Mouse (Mus musculus): ENCODE data around the gene Gsto2. TPM values are rescaled to one million over a fixed set of nuclear protein-coding genes. Genes with fewer than 3 reads are reported as not detected.

The Gsto2 gene
- total RNA-seq, 4 experiments from 2014 or later = 0.34 to 0.58 (median 0.42) TPM

DNA sequence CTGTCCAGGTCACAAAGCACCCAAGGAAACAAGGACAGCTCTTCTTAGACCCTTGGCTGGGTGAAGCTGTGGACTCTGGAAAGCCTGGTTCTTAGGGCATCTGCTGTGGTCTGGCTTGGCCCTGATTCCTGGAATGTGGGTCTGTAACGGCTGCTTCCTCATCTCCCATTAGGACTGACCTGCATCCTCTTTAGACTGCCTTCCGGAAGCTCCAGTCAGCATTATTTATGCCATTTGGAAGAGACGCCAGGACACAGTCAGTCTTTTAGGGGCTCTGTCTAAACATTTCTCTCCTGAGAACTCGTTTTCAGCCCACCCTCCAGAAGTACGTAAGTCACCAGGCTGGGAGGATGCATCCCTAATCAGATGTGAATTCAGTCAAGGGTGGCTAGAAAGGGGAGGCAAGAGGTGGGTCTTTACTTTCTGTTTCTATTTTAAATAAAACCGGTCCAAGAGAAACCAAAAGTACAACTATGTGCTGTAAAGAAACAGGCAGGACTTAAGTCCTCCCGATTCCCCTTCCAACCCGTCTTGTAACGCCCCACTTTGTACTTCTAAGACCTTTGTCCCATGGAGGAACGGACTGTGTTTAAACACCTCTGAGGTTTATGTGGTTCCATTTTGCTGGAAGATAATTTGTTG is 25.3 kb downstream of the Gsto2 start:
- no peak for DNase-seq (ENCODE audit: low spot score in 2 of 2)

DNA sequence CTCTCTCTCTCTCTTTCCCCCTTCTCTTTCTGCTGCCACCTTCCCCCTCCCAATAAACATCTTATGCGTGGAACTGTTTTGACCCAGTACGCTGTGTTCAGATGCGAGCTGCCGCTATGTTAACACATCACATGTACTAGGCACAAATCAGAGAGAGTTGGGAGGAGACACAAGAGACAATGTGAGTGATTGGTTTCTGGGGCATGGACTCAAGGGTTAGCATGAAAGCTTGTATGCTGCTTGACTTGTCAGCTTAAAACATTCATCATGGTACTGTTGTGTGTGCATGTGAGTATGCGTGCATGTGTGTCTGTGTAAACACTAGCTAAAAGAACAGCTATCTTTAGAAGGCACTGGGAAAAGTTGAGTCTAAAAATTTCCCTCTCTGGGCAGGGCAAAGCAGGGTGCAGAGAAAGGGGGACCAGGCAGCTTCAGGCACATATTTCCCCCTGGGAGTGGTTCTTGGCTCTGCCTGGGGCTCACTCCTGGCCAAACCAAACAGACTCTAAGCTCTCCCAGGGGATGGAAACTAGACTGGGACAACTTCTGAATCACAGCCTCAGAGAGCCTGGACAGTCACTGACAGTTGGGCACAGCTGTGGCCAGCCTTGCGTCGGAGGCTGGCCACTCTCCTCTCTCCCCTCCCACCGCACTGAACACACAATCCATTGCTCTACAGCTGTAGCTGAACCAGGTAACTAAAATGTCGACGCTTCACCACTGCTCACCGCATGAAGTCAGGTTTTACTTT is 26.4 kb downstream of the Gsto2 start:
- DNase-seq (ENCODE audit: low spot score in 2 of 2) = no peak

DNA sequence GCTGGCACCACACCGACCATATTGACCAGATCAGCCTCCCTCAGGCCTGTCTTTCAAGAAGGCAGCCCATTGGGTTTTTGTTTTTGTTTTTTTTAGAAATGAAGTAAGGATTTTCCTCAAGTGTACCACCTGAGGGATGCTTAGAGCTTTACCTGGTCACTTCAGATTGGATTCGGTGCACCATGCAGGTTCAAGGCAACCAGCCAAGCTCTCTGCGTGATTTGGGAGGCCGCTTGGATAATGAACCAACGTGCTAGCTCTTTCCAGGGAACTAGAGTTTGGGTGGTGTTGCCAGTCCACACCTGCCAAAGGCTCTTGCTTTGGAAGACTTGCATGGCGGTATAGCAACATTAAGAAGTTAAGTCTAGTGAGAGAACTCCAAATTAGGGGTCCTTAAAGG is 27.8 kb downstream of the Gsto2 start:
- DNase-seq (ENCODE audit: low spot score in 2 of 2) = no peak

GRCm38 (mm10) chr19:47898472-47899079 is 33.2 kb downstream of the Gsto2 start:
- DNase-seq (ENCODE audit: low spot score in 2 of 2) = no peak

GRCm38 (mm10) chr19:47900012-47900411 is 34.7 kb downstream of the Gsto2 start:
- DNase-seq (ENCODE audit: low spot score in 2 of 2) = no peak

GRCm38 (mm10) chr19:47900558-47900957 is 35.2 kb downstream of the Gsto2 start:
- DNase-seq (ENCODE audit: low spot score in 2 of 2) = no peak

DNA sequence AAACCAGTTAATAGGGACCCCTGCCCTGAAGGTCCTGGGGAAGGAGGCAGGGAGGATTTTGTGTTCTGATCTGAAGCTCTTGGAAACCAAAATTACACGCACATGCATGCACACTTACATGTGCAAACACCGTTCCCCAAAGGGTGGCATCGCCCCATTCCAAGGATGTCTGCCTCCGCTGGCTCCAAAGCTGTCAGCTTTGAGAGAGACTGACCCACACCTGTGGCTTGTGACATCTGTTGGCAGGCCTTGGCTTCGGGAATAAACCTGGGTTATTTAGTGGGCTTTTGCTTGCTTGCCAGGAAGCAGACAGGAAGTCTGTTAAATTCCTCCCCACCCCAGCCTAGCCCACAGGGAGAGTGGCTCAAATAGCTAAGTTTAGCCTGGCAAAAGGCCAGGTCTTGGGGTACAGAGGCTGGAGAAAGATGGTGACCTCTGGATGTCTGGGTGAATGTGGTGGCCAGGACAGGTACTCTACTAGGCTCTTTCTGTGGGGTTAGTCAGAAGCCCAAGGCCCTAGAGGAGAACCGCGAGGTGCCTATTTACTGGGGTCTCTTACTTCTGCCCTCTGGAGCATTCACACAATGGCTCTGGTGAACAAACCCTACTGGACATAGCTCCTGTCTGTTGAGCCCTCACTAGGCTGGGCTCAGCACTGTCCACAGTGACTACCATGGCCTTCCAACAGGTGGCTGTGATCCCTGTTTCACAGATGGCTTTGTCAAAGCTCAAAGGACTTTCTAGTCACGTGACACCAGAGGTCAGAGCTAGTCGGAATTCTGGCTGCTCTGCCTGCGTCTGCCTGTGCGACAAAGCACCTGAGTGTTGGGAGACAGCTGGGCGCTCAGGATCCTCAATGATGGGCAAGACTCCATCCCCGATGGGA is 37.2 kb downstream of the Gsto2 start:
- DNase-seq (ENCODE audit: low spot score in 2 of 2) = no peak

DNA sequence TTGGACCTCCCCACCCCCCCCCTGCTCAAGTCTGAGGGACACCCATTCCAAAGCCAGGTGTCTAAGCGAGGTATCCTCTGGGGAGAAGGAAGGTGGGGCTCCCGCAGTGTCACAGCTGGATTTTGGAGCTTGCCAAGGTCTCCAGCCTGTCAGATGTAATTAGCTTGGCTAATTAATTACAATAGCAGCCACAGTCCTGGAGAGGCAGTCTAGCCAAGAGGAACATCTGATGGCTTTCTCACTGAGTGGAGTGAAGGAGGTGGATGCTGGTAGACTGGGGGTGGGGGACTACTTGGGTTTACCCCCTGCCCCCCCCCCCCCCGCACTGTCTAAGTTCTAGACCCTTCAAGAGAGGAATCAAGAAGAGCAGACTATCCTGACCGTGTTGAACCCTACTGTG is 38.3 kb downstream of the Gsto2 start:
- no peak for DNase-seq (ENCODE audit: low spot score in 2 of 2)

DNA sequence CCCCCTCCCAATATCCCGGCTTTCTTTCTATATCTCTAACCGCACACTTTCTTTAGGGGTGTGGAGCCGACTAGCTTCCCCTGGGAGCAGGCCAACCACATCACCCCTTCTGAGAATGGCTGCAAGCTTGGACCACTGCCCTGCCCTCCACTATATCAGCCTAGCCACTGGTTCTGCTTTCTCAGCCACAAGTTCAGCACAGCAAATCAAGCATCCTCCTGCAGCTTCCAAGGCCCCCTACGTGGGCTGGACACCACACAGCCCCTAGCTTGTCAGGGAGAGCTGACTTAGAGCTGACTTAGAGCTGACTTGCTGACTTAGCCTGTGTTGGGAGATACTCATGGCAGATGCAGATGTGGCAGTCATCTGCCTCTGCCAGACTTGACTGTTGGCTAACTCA is 39.7 kb downstream of the Gsto2 start:
- DNase-seq (ENCODE audit: low spot score in 2 of 2) = no peak

- no peak for DNase-seq (ENCODE audit: low spot score in 2 of 2)
Observed at GRCm38 (mm10) chr19:47905603-47906002, 40.3 kb downstream of the Gsto2 start.

DNA sequence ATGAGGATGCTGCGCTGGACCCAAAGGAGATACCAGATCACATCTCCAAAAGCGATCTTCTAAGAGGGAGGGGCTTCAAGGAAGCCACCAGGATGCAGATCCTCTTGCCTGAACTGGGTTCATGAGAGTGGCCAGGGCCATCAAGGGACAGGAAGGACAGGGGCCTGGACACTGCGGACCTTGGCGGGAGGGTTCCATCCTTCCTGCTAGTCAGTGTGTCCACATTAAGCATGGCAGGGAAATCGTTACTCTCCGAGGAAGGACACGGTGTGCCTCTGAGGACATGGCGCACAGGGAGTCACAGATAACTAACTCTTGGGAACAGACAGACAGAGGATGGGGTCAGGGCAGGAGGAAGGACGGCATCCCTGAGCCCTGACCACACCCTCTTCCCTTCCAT is 42.3 kb downstream of the Gsto2 start:
- DNase-seq (ENCODE audit: low spot score in 2 of 2) = no peak

DNA sequence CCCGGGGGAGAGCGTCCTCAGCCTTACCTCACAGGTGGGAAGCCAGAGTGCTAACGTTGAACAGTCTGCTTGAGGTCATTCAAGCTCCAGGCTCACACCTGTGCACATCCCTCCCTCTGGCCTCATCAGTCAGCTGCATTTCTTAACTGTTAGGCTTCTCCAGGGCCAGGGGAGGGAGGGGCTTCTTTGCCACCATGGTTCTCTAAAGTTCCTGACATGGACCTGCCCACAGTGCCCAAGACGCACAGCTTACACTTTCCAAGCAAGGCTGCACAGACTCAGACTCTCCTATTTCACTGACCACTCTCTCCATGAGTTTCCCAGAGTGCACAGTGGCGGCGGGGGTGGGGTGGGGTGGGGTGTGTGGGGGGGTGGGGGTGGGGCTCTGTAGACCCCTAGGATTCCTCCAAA is 43.6 kb downstream of the Gsto2 start:
- no peak for DNase-seq (ENCODE audit: low spot score in 2 of 2)

GRCm38 (mm10) chr19:47909387-47910116 is 44.2 kb downstream of the Gsto2 start:
- DNase-seq (ENCODE audit: low spot score in 2 of 2) = no peak

GRCm38 (mm10) chr19:47910117-47910618 is 44.8 kb downstream of the Gsto2 start:
- DNase-seq (ENCODE audit: low spot score in 2 of 2) = no peak

DNA sequence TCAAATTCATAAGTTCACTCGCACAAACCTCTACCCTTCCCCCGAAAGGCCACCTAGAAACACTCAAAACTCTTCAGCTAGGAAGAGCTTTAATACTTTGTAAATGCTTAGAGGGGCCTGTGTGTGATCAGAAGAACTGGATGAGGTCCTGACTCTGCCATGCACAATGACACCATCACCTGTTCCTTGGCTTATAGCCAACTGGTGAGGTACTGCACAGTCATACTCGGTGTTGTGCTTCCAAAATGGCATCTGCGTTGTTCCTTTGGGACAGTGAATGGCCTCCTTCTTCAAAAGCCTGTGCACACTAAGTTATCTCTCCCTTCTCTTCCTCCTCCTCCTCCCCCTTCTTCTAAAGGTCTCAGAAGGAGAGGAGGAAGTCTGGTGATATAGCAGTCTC is 45.4 kb downstream of the Gsto2 start:
- DNase-seq (ENCODE audit: low spot score in 2 of 2) = no peak

DNA sequence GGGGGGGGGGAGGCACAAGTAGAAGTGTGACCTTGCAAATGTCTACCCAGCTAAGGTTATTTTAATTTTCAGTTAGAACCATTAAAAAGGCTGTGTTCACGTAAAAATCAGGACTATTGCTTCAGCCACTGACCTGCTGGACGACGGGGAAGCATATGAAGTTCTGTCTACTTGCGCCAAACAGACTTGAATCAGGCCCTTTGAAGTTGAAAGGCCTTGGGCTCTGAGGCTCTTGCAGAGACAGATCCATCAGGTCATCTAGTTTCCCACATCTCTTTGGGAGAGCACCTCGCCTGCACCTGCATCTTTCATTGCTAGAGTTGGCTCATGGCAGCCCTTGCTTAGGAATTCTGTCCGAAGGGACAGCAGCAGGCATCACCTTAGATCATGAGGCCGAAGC is 48.0 kb downstream of the Gsto2 start:
- DNase-seq (ENCODE audit: low spot score in 2 of 2) = no peak

- no peak for DNase-seq (ENCODE audit: low spot score in 2 of 2)
Observed at GRCm38 (mm10) chr19:47914191-47914590, 48.9 kb downstream of the Gsto2 start.

- DNase-seq (ENCODE audit: low spot score in 2 of 2) = no peak
Observed at GRCm38 (mm10) chr19:47915251-47915650, 49.9 kb downstream of the Gsto2 start.

- DNase-seq (ENCODE audit: low spot score in 2 of 2) = no peak
Observed at GRCm38 (mm10) chr19:47917396-47917795, 52.1 kb downstream of the Gsto2 start.

GRCm38 (mm10) chr19:47918016-47918415 is 52.7 kb downstream of the Gsto2 start:
- no peak for DNase-seq (ENCODE audit: low spot score in 2 of 2)
